Mouse (Mus musculus): ENCODE measurements around the gene Olfr727. TPM values are rescaled to one million over a fixed set of nuclear protein-coding genes. Genes with fewer than 3 reads are reported as not detected.

The Olfr727 gene
- polyA plus RNA-seq (2015; fragmentation: Nextera tagmentation; extraction: Ambion mirVana), result not detected in 2 replicates

GRCm38 (mm10) chr14:50122886-50123285 lies at the start of gene Olfr727:
Gene Olfr727, plus strand, starts transcription at chr14:50123186.
- H3K4me1 ChIP-seq, result no peaks in the 10 kb centered on the region
- no peaks in the 10 kb centered on the region for H3K27me3 ChIP-seq
- no peak within 1 kb of the TSS for H3K27ac ChIP-seq (replicated peaks)
- H3K4me3 ChIP-seq, result no peak within 1 kb of the TSS
- H3K36me3 ChIP-seq, result no peaks in the 10 kb centered on the region
- no peak within 1 kb of the TSS for H3K4me2 ChIP-seq (replicated peaks)
- 84% methylated on average over 1 of the region's 1 CpGs for WGBS
- no peak for ATAC-seq (replicated peaks)
- no peaks in the 10 kb centered on the region for H3K9me3 ChIP-seq
- no peak within 1 kb of the TSS for H3K9ac ChIP-seq (replicated peaks)

DNA sequence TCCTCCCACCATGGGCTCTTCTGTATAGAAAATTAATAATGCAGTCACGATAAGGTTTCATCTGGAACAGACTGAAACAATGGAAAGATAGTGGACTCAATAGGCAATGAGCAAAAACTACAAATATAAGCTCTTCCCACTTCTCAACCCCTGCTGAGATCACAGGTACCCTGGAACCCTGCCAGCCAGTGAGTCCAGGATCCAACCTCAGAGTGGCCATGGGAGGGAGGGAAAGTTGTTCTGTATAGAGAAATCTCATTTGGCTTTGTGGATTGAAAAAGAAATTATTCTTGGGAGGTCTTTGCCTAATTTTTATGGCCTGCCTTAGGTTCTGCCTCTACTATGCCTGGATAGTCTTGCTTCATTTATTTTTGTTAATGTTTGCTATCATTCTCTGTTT lies 32.1 kb upstream of the Olfr727 start, which contains the start of gene Olfr726:
Gene Olfr726, minus strand, starts transcription at position 101 of the 400 bp plus-strand sequence.
- Histone ChIP-seq H3K36me3 (no peaks in the 10 kb centered on the region), H3K4me1 (no peaks in the 10 kb centered on the region), H3K9ac (replicated peaks) (no peak within 1 kb of the TSS), H3K4me3 (no peak within 1 kb of the TSS), H3K4me2 (replicated peaks) (no peak within 1 kb of the TSS), H3K27me3 (no peaks in the 10 kb centered on the region), H3K9me3 (no peaks in the 10 kb centered on the region), H3K27ac (replicated peaks) (no peak within 1 kb of the TSS)
- no peak for ATAC-seq (replicated peaks)
- WGBS, result 77% methylated on average over 1 of the region's 1 CpGs

DNA sequence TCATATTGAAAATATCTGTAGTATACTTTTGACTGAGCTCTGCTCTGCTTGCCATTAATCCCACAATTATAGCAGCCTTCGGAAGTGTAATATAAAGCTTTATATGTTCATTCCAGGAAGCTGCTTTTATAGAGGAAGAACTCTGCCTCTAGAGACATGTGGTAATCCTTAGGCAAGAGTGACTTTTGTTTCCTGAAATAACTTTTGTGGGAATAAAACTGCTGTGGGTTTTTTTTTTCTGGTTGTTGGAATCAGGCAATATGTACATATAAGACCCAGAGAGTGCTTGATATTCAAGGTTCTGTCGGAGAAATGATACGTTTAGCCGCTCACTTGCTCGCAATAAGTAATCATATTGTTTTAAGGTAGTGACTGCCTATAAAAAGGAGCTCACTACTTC lies 19.6 kb downstream of the Olfr727 start, which contains the start of gene Olfr728:
Gene Olfr728, minus strand, starts transcription at position 101 of the 400 bp plus-strand sequence.
- ATAC-seq (replicated peaks), result no peak
- Histone ChIP-seq H3K9me3 (no peaks in the 10 kb centered on the region), H3K9ac (replicated peaks) (no peak within 1 kb of the TSS), H3K27ac (replicated peaks) (no peak within 1 kb of the TSS), H3K27me3 (no peaks in the 10 kb centered on the region), H3K36me3 (no peaks in the 10 kb centered on the region), H3K4me1 (no peaks in the 10 kb centered on the region), H3K4me3 (no peak within 1 kb of the TSS), H3K4me2 (replicated peaks) (no peak within 1 kb of the TSS)
- WGBS, result 92% methylated on average over 5 of the region's 5 CpGs

GRCm38 (mm10) chr14:50152810-50153209 lies 29.8 kb downstream of the Olfr727 start, which contains the start of gene Olfr729:
Gene Olfr729, minus strand, starts transcription at chr14:50152910.
- H3K27ac ChIP-seq (replicated peaks), result no peak within 1 kb of the TSS
- no peak within 1 kb of the TSS for H3K4me2 ChIP-seq (replicated peaks)
- H3K4me1 ChIP-seq, result no peaks in the 10 kb centered on the region
- no peak within 1 kb of the TSS for H3K9ac ChIP-seq (replicated peaks)
- no peaks in the 10 kb centered on the region for H3K27me3 ChIP-seq
- ATAC-seq (replicated peaks), result no peak
- no peaks in the 10 kb centered on the region for H3K9me3 ChIP-seq
- H3K36me3 ChIP-seq, result no peaks in the 10 kb centered on the region
- no peak within 1 kb of the TSS for H3K4me3 ChIP-seq

Other genes with a start within 250 kb of the Olfr727 start
- gene Olfr722, start 221.2 kb upstream of the Olfr727 start, polyA plus RNA-seq (2015; fragmentation: Nextera tagmentation; extraction: Ambion mirVana), result not detected in 2 replicates
- gene Olfr723, start 191.4 kb upstream of the Olfr727 start, polyA plus RNA-seq (2015; fragmentation: Nextera tagmentation; extraction: Ambion mirVana), result not detected in 2 replicates
- gene Olfr724, start 159.9 kb upstream of the Olfr727 start, polyA plus RNA-seq (2015; fragmentation: Nextera tagmentation; extraction: Ambion mirVana), result not detected in 2 replicates
- gene Olfr725, start 82.8 kb upstream of the Olfr727 start, polyA plus RNA-seq (2015; fragmentation: Nextera tagmentation; extraction: Ambion mirVana), result not detected in 2 replicates
- not detected in 2 replicates for gene Olfr726, start 32.2 kb upstream of the Olfr727 start, polyA plus RNA-seq (2015; fragmentation: Nextera tagmentation; extraction: Ambion mirVana)
- not detected in 2 replicates for gene Olfr728, start 19.5 kb downstream of the Olfr727 start, polyA plus RNA-seq (2015; fragmentation: Nextera tagmentation; extraction: Ambion mirVana)
- not detected in 2 replicates for gene Olfr729, start 29.7 kb downstream of the Olfr727 start, polyA plus RNA-seq (2015; fragmentation: Nextera tagmentation; extraction: Ambion mirVana)
- gene Olfr730, start 65.0 kb downstream of the Olfr727 start, polyA plus RNA-seq (2015; fragmentation: Nextera tagmentation; extraction: Ambion mirVana), result not detected in 2 replicates
- not detected in 2 replicates for gene Olfr731, start 118.7 kb downstream of the Olfr727 start, polyA plus RNA-seq (2015; fragmentation: Nextera tagmentation; extraction: Ambion mirVana)
- not detected in 2 replicates for gene Olfr732, start 161.0 kb downstream of the Olfr727 start, polyA plus RNA-seq (2015; fragmentation: Nextera tagmentation; extraction: Ambion mirVana)
- not detected in 2 replicates for gene Olfr733, start 178.3 kb downstream of the Olfr727 start, polyA plus RNA-seq (2015; fragmentation: Nextera tagmentation; extraction: Ambion mirVana)
- not detected in 2 replicates for gene Olfr734, start 203.6 kb downstream of the Olfr727 start, polyA plus RNA-seq (2015; fragmentation: Nextera tagmentation; extraction: Ambion mirVana)
- not detected in 2 replicates for gene Olfr735, start 225.7 kb downstream of the Olfr727 start, polyA plus RNA-seq (2015; fragmentation: Nextera tagmentation; extraction: Ambion mirVana)
- gene Tlr11, start 234.7 kb downstream of the Olfr727 start, polyA plus RNA-seq (2015; fragmentation: Nextera tagmentation; extraction: Ambion mirVana), result not detected in 2 replicates